Mouse (Mus musculus) MEL (cell line): ENCODE results near the gene Gsk3a. TPM values are rescaled to one million over a fixed set of nuclear protein-coding genes. Genes with fewer than 3 reads are reported as not detected.
A peak's percentile ranks its signal among the peaks of the same experiment; 100 is the strongest.

Experiments used
- DNase-seq: peaks from one replicate; pipeline ENCODE4 v3.0.0; 2011; ENCODE audit warnings: low read depth, low spot score
- H3K27ac ChIP-seq: 2 replicates; pipeline ENCODE4 v1.5.1; 2012; ENCODE audit warnings: low read depth, mild to moderate bottlenecking, control low read depth, low read length, moderate library complexity; ENCODE audit not compliant: control insufficient read depth
- H3K27me3 ChIP-seq, 2 experiments: fragments of 150-350 bp in 1 of 2; sonication (generic) in 1 of 2; 2 replicates each; pipeline ENCODE4 v1.6.1; 2012; ENCODE audit warnings: low read length in 2 of 2, mild to moderate bottlenecking in 2 of 2, improper control_type of control experiment in 1 of 2, moderate library complexity in 1 of 2; ENCODE audit not compliant: insufficient read depth in 2 of 2, control insufficient read depth in 1 of 2
- H3K36me3 ChIP-seq, 2 experiments: 2 replicates each; pipeline ENCODE4 v1.6.1; 2012 to 2014; ENCODE audit warnings: low read length in 2 of 2, improper control_type of control experiment in 1 of 2, inconsistent platforms in 1 of 2, mild to moderate bottlenecking in 1 of 2; ENCODE audit not compliant: insufficient read depth in 2 of 2, control insufficient read depth in 1 of 2
- H3K4me1 ChIP-seq, 2 experiments: fragments of 150-350 bp in 1 of 2; sonication (generic) in 1 of 2; 2 replicates each; pipeline ENCODE4 v1.6.1; 2012; ENCODE audit warnings: low read length in 2 of 2, improper control_type of control experiment in 1 of 2, mild to moderate bottlenecking in 1 of 2; ENCODE audit not compliant: insufficient read depth in 2 of 2, control insufficient read depth in 1 of 2
- H3K4me3 ChIP-seq, 2 experiments: fragments of 150-350 bp in 1 of 2; sonication (generic) in 1 of 2; 2 replicates each; pipeline ENCODE4 v1.5.1; 2012; ENCODE audit warnings: low read depth in 2 of 2, low read length in 2 of 2, mild to moderate bottlenecking in 2 of 2, moderate library complexity in 2 of 2, control low read depth in 1 of 2, improper control_type of control experiment in 1 of 2; ENCODE audit not compliant: control insufficient read depth in 1 of 2, insufficient read depth in 1 of 2
- H3K79me2 ChIP-seq: 2 replicates; pipeline ENCODE4 v1.6.1; 2012; ENCODE audit warnings: mild to moderate bottlenecking, low read length, moderate library complexity; ENCODE audit not compliant: control insufficient read depth, poor library complexity, insufficient read depth
- H3K9ac ChIP-seq: 2 replicates; pipeline ENCODE4 v1.6.1; 2012; ENCODE audit warnings: low read depth, mild to moderate bottlenecking, control low read depth, low read length, moderate library complexity; ENCODE audit not compliant: control insufficient read depth, poor library complexity, severe bottlenecking
- H3K9me3 ChIP-seq: fragments of 150-350 bp; sonication (generic); replicated peaks from 2 replicates; pipeline ENCODE4 v1.6.1; 2012; ENCODE audit warnings: mild to moderate bottlenecking, low read length, improper control_type of control experiment, moderate library complexity; ENCODE audit not compliant: insufficient read depth
- BHLHE40 ChIP-seq: IDR thresholded peaks from 2 replicates; pipeline ENCODE4 v1.6.1; 2012; ENCODE audit warnings: low read depth, mild to moderate bottlenecking, inconsistent platforms, low read length, improper control_type of control experiment, borderline replicate concordance
- E2F4 ChIP-seq: IDR thresholded peaks from 2 replicates; pipeline ENCODE4 v1.6.1; 2011; ENCODE audit warnings: low read depth, low read length, improper control_type of control experiment, borderline replicate concordance
- ELF1 ChIP-seq: IDR thresholded peaks from 2 replicates; pipeline ENCODE4 v1.6.1; 2014; ENCODE audit warnings: low read depth, mild to moderate bottlenecking, inconsistent platforms, low read length, improper control_type of control experiment, moderate library complexity
- EP300 ChIP-seq, 2 experiments: IDR thresholded peaks; 2 replicates each; pipeline ENCODE4 v1.6.1; 2011; ENCODE audit warnings: improper control_type of control experiment in 2 of 2, low read length in 2 of 2, low read depth in 1 of 2, mild to moderate bottlenecking in 1 of 2
- GABPA ChIP-seq: IDR thresholded peaks from 2 replicates; pipeline ENCODE4 v1.6.1; 2012; ENCODE audit warnings: low read depth, mild to moderate bottlenecking, inconsistent platforms, low read length, improper control_type of control experiment, moderate library complexity
- GATA1 ChIP-seq: IDR thresholded peaks from 2 replicates; pipeline ENCODE4 v1.6.1; 2011; ENCODE audit warnings: low read depth, low read length, improper control_type of control experiment
- KAT2A ChIP-seq: conservative IDR thresholded peaks from 2 replicates; pipeline ENCODE4 v1.6.1; 2012; ENCODE audit warnings: low read depth, low read length, improper control_type of control experiment, inconsistent platforms
- MAFK ChIP-seq: IDR thresholded peaks from 2 replicates; pipeline ENCODE4 v1.6.1; 2011; ENCODE audit warnings: low read depth, mild to moderate bottlenecking, low read length, improper control_type of control experiment, borderline replicate concordance
- MAX ChIP-seq: IDR thresholded peaks from 2 replicates; pipeline ENCODE4 v1.6.1; 2011; ENCODE audit warnings: low read length, improper control_type of control experiment
- MYC ChIP-seq: IDR thresholded peaks from 2 replicates; pipeline ENCODE4 v1.6.1; 2011; ENCODE audit warnings: low read depth, mild to moderate bottlenecking, low read length, improper control_type of control experiment, moderate library complexity
- NELFE ChIP-seq: IDR thresholded peaks from 2 replicates; pipeline ENCODE4 v1.6.1; 2011; ENCODE audit warnings: low read depth, low read length, improper control_type of control experiment
- POLR2AphosphoS2 ChIP-seq: IDR thresholded peaks from 2 replicates; pipeline ENCODE4 v1.6.1; 2011; ENCODE audit warnings: low read length, improper control_type of control experiment
- SIN3A ChIP-seq: IDR thresholded peaks from 2 replicates; pipeline ENCODE4 v1.6.1; 2012; ENCODE audit warnings: low read length, improper control_type of control experiment, inconsistent platforms
- TBP ChIP-seq: IDR thresholded peaks from 2 replicates; pipeline ENCODE4 v1.8.0; 2011; ENCODE audit warnings: low read depth, low read length, improper control_type of control experiment
- TCF12 ChIP-seq: IDR thresholded peaks from 2 replicates; pipeline ENCODE4 v1.6.1; 2014; ENCODE audit warnings: low read depth, mild to moderate bottlenecking, inconsistent platforms, low read length, improper control_type of control experiment, moderate library complexity
- USF1 ChIP-seq: IDR thresholded peaks from 2 replicates; pipeline ENCODE4 v1.6.1; 2014; ENCODE audit warnings: low read depth, mild to moderate bottlenecking, inconsistent platforms, low read length, improper control_type of control experiment, moderate library complexity
- USF2 ChIP-seq, 2 experiments: IDR thresholded peaks; 2 replicates each; pipeline ENCODE4 v1.6.1; 2011 to 2012; ENCODE audit warnings: improper control_type of control experiment in 2 of 2, low read length in 2 of 2, borderline replicate concordance in 1 of 2, inconsistent platforms in 1 of 2, low read depth in 1 of 2, mild to moderate bottlenecking in 1 of 2; ENCODE audit not compliant: insufficient read depth in 1 of 2
- ZNF384 ChIP-seq: IDR thresholded peaks from 2 replicates; pipeline ENCODE4 v1.6.1; 2012; ENCODE audit warnings: low read depth, mild to moderate bottlenecking, inconsistent platforms, low read length, improper control_type of control experiment
- polyA plus RNA-seq, 2 experiments: library from polyadenylated mRNA; stranded (reverse) in 1 of 2; unstranded in 1 of 2; fragments of >175 nt in 1 of 2; fragments of >200 nt in 1 of 2; gene quantifications; 2 replicates each; pipeline versions ENCODE4 v1.2.1 to v1.2.4; 2012; ENCODE audit warnings: low replicate concordance in 2 of 2, low read depth in 1 of 2; ENCODE audit not compliant: insufficient read length in 2 of 2, insufficient read depth in 1 of 2, missing spikeins in 1 of 2
- total RNA-seq: library from RNA; depleted of rRNA; stranded (reverse); fragments of 300-350 nt; gene quantifications from 2 replicates; pipeline ENCODE4 v1.2.3, GENCODE M21; 2012

Gsk3a gene
- total and polyA plus RNA-seq, 3 experiments, result 59.8 to 149 (median 86.6) TPM

DNA sequence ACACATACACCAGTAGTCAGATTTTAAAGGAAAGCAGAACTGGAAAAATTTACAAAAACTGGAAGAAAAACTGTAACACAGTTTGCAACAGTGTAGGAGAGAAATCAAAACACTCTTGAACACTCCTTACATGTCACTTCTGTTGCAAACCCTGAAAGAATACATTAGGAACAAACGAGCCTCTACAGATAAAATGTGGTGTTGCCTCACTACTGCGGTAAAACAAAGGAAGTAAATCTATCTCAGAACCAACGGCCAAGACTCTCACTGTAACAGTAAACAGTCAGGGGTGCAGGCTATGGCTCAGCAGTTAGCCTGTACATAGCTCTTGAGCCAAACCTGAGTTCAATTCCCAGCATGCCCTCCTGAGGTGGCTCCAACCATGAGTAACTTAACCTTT, 24.6 kb downstream of the Gsk3a start (continued):
- no peak for TF ChIP-seq NELFE

GRCm38 (mm10) chr7:25210482-25210881, 27.2 kb downstream of the Gsk3a start:
- Histone ChIP-seq H3K79me2 (peaks cover 3% of the 10 kb centered on the region; the same call in 1 of the 2 replicates), H3K27me3 (no peaks in the 10 kb centered on the region), H3K9me3 (no peaks in the 10 kb centered on the region), H3K4me1 (peaks cover 3 to 35% of the 10 kb centered on the region in 2 experiments), H3K27ac (no peak overlapping the region), H3K36me3 (peaks cover 10 to 16% of the 10 kb centered on the region in 2 experiments), H3K4me3 (no peak overlapping the region), H3K9ac (no peak overlapping the region)
- no peak for DNase-seq
- no peak for TF ChIP-seq MAFK
- no peak for TF ChIP-seq MYC

DNA sequence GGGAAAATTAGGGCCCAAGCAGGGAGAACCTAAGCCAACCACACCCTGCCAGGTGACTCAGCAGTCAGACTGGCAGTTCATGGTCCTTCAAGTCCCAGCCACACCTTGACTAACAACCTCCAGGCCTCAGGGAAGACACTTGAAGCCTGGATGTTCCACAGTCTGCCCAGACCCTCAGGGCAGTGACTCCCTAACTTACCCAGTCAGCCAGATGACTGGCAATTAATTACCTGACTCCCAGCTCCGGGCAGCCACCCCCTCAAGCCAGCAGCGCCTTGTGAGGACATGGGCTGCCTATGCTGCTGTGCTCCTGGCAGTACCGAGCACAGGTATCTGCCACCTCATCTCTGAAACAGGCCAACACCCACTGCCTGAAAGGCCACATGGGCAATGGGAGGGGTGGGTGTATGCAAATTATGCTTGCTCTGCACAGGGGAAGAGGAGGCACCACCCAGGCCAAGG, 28.5 kb downstream of the Gsk3a start:
- H3K9ac ChIP-seq, result no peak overlapping the region
- TF ChIP-seq TBP (no peak), USF2 (IDR thresholded peaks at IDR 0.05; ENCODE audit: borderline replicate concordance in 1 of 2, insufficient read depth in 1 of 2, low read depth in 1 of 2, low read length in 2 of 2) (no peak), E2F4 (no peak), KAT2A (no peak), POLR2AphosphoS2 (no peak), ZNF384 (no peak), EP300 (IDR thresholded peaks at IDR 0.05; ENCODE audit: low read depth in 1 of 2, low read length in 2 of 2) (no peak), ELF1 (no peak), MAX (no peak), USF1 (no peak), BHLHE40 (no peak), MYC (no peak), MAFK (no peak), GABPA (no peak), GATA1 (no peak), SIN3A (no peak), TCF12 (no peak)
- peak; percentile 37 for DNase-seq

More for the DNA sequence above, 28.5 kb downstream of the Gsk3a start:
- Histone ChIP-seq H3K4me3 (no peak overlapping the region), H3K27ac (no peak overlapping the region), H3K79me2 (peaks cover 3% of the 10 kb centered on the region; the same call in 1 of the 2 replicates), H3K36me3 (peaks cover 8 to 16% of the 10 kb centered on the region in 2 experiments), H3K27me3 (no peaks in the 10 kb centered on the region), H3K9me3 (no peaks in the 10 kb centered on the region), H3K4me1 (peaks cover 3 to 29% of the 10 kb centered on the region in 2 experiments)
